Mouse (Mus musculus): ENCODE data around the gene Thumpd2.

The Thumpd2 gene

GRCm38 (mm10) chr17:81064979-81065311 is at the start of gene Thumpd2:
TSS of gene Thumpd2 (minus strand) at chr17:81065082.
- peak; percentile 66 for DNase-seq (ENCODE audit: extremely low spot score, low read depth, low spot score)

- no peak for DNase-seq (ENCODE audit: extremely low spot score, low read depth, low spot score)
Observed at GRCm38 (mm10) chr17:81104237-81104636, 39.4 kb upstream of the Thumpd2 start.

- no peak for DNase-seq (ENCODE audit: extremely low spot score, low read depth, low spot score)
Observed at GRCm38 (mm10) chr17:81102866-81103265, 38.0 kb upstream of the Thumpd2 start.

- DNase-seq (ENCODE audit: extremely low spot score, low read depth, low spot score), result no peak
Observed at GRCm38 (mm10) chr17:81098444-81098843, 33.6 kb upstream of the Thumpd2 start.

- no peak for DNase-seq (ENCODE audit: extremely low spot score, low read depth, low spot score)
Observed at GRCm38 (mm10) chr17:81096490-81096889, 31.6 kb upstream of the Thumpd2 start.

- DNase-seq (ENCODE audit: extremely low spot score, low read depth, low spot score), result no peak
Observed at GRCm38 (mm10) chr17:81092794-81093193, 27.9 kb upstream of the Thumpd2 start.

GRCm38 (mm10) chr17:81088866-81089265 is 24.0 kb upstream of the Thumpd2 start:
- DNase-seq (ENCODE audit: extremely low spot score, low read depth, low spot score), result no peak

- DNase-seq (ENCODE audit: extremely low spot score, low read depth, low spot score), result no peak
Observed at GRCm38 (mm10) chr17:81087735-81088134, 22.9 kb upstream of the Thumpd2 start.

GRCm38 (mm10) chr17:81064279-81064978 is 453 bp downstream of the Thumpd2 start:
- no peak for DNase-seq (ENCODE audit: extremely low spot score, low read depth, low spot score)

- DNase-seq (ENCODE audit: extremely low spot score, low read depth, low spot score), result no peak
Observed at GRCm38 (mm10) chr17:81063346-81063745, 1.5 kb downstream of the Thumpd2 start.

- no peak for DNase-seq (ENCODE audit: extremely low spot score, low read depth, low spot score)
Observed at GRCm38 (mm10) chr17:81062349-81062871, 2.5 kb downstream of the Thumpd2 start.

- no peak for DNase-seq (ENCODE audit: extremely low spot score, low read depth, low spot score)
Observed at GRCm38 (mm10) chr17:81056796-81057381, 8.0 kb downstream of the Thumpd2 start.

- no peak for DNase-seq (ENCODE audit: extremely low spot score, low read depth, low spot score)
Observed at GRCm38 (mm10) chr17:81056035-81056434, 8.8 kb downstream of the Thumpd2 start.

GRCm38 (mm10) chr17:81055522-81055921 is 9.4 kb downstream of the Thumpd2 start:
- DNase-seq (ENCODE audit: extremely low spot score, low read depth, low spot score), result no peak

GRCm38 (mm10) chr17:81053274-81053673 is 11.6 kb downstream of the Thumpd2 start:
- no peak for DNase-seq (ENCODE audit: extremely low spot score, low read depth, low spot score)

- DNase-seq (ENCODE audit: extremely low spot score, low read depth, low spot score), result no peak
Observed at GRCm38 (mm10) chr17:81047930-81048564, 16.8 kb downstream of the Thumpd2 start.

GRCm38 (mm10) chr17:81045525-81046150 is 19.2 kb downstream of the Thumpd2 start:
- DNase-seq (ENCODE audit: extremely low spot score, low read depth, low spot score), result no peak

- no peak for DNase-seq (ENCODE audit: extremely low spot score, low read depth, low spot score)
Observed at GRCm38 (mm10) chr17:81045115-81045514, 19.8 kb downstream of the Thumpd2 start.

GRCm38 (mm10) chr17:81044356-81044755 is 20.5 kb downstream of the Thumpd2 start:
- DNase-seq (ENCODE audit: extremely low spot score, low read depth, low spot score), result no peak

- no peak for DNase-seq (ENCODE audit: extremely low spot score, low read depth, low spot score)
Observed at GRCm38 (mm10) chr17:81041662-81042061, 23.2 kb downstream of the Thumpd2 start.

- DNase-seq (ENCODE audit: extremely low spot score, low read depth, low spot score), result no peak
Observed at GRCm38 (mm10) chr17:81038707-81039408, 26.0 kb downstream of the Thumpd2 start.
